Mouse (Mus musculus) ES-E14 (cell line): ENCODE results near the gene Mob2. TPM values are rescaled to one million over a fixed set of nuclear protein-coding genes. Genes with fewer than 3 reads are reported as not detected.
A peak's percentile ranks its signal among the peaks of the same experiment; 100 is the strongest.

Source experiments
- DNase-seq: peaks from one replicate; pipeline ENCODE4 v3.0.0-alpha.2; 2013; ENCODE audit warnings: low read depth, low spot score
- H3K27ac ChIP-seq: 2 replicates; pipeline ENCODE4 v1.5.1; 2012; ENCODE audit warnings: low read depth, mild to moderate bottlenecking, low read length, moderate library complexity, mixed read lengths; ENCODE audit not compliant: poor library complexity, insufficient read depth, severe bottlenecking
- H3K36me3 ChIP-seq: 2 replicates; pipeline ENCODE4 v1.6.1; 2012; ENCODE audit warnings: mild to moderate bottlenecking, low read length, moderate library complexity, mixed read lengths; ENCODE audit not compliant: control insufficient read depth, poor library complexity, insufficient read depth, severe bottlenecking
- H3K4me1 ChIP-seq, 2 experiments: fragments of 150-350 bp in 1 of 2; sonication (generic) in 1 of 2; 2 replicates each; pipeline ENCODE4 v1.6.1; 2012; ENCODE audit warnings: low read length in 2 of 2, mild to moderate bottlenecking in 1 of 2, mixed read lengths in 1 of 2; ENCODE audit not compliant: control insufficient read depth in 2 of 2, insufficient read depth in 2 of 2, poor library complexity in 1 of 2
- H3K4me3 ChIP-seq, 2 experiments: fragments of 150-350 bp in 1 of 2; sonication (generic) in 1 of 2; 2 replicates each; pipeline ENCODE4 v1.5.1; 2012; ENCODE audit warnings: low read length in 2 of 2, low read depth in 1 of 2, mild to moderate bottlenecking in 1 of 2, mixed read lengths in 1 of 2; ENCODE audit not compliant: insufficient read depth in 1 of 2, poor library complexity in 1 of 2, severe bottlenecking in 1 of 2
- H3K9ac ChIP-seq: 2 replicates; pipeline ENCODE4 v1.6.1; 2012; ENCODE audit warnings: low read depth, mild to moderate bottlenecking, low read length, mixed read lengths; ENCODE audit not compliant: poor library complexity, insufficient read depth, severe bottlenecking
- H3K9me3 ChIP-seq: fragments of 150-350 bp; sonication (generic); 2 replicates; pipeline ENCODE4 v1.6.1; 2012; ENCODE audit warnings: low read depth, mild to moderate bottlenecking, low read length; ENCODE audit not compliant: control insufficient read depth, insufficient read depth
- CHD2 ChIP-seq: IDR thresholded peaks from 2 replicates; pipeline ENCODE4 v1.6.1; 2014; ENCODE audit warnings: mild to moderate bottlenecking, low read depth, low read length, inconsistent platforms
- HCFC1 ChIP-seq: IDR thresholded peaks from 2 replicates; pipeline ENCODE4 v1.6.1; 2012; ENCODE audit warnings: low read length, inconsistent platforms, borderline replicate concordance; ENCODE audit not compliant: insufficient read depth
- MAFK ChIP-seq: IDR thresholded peaks from 2 replicates; pipeline ENCODE4 v1.6.1; 2014; ENCODE audit warnings: mild to moderate bottlenecking, low read depth, low read length, inconsistent platforms; ENCODE audit not compliant: insufficient read depth
- ZC3H11A ChIP-seq: IDR thresholded peaks from 2 replicates; pipeline ENCODE4 v1.6.1; 2012; ENCODE audit warnings: low read depth, mild to moderate bottlenecking, inconsistent platforms, low read length, borderline replicate concordance
- ZNF384 ChIP-seq: IDR thresholded peaks from 2 replicates; pipeline ENCODE4 v1.6.1; 2012; ENCODE audit warnings: low read depth, low read length, inconsistent platforms
- in situ Hi-C, 2 experiments: fragments of 600-800 bp; cut with MboI; formaldehyde crosslinking; loops; one replicate each; pipeline ENCODE4 v1.15.1; 2025; ENCODE audit warnings: low sequenced_read_pairs in 2 of 2, inconsistent platforms in 1 of 2; ENCODE audit not compliant: unreplicated experiment in 2 of 2
- total RNA-seq: library from RNA; depleted of rRNA; stranded (reverse); fragments of 300-350 nt; gene quantifications from 2 replicates; pipeline ENCODE4 v1.2.3, GENCODE M21; 2012

Mob2 gene
- total RNA-seq, 1 experiment, result 30.7 TPM

GRCm38 (mm10) chr7:142037553-142038170 lies 23.2 kb downstream of the Mob2 start:
- Histone ChIP-seq H3K36me3 (no peaks in the 10 kb centered on the region), H3K4me1 (peaks cover 0 to 5% of the 10 kb centered on the region in 2 experiments; a peak in 1 of 4 replicates), H3K9ac (no peak overlapping the region), H3K9me3 (no peaks in the 10 kb centered on the region), H3K4me3 (no peak overlapping the region), H3K27ac (no peak overlapping the region)
- in situ Hi-C loops, result no loop called here
- TF ChIP-seq MAFK (no peak), CHD2 (no peak), ZC3H11A (0 out of 2 replicates have a peak, but pooled peaks have one; percentile 55)
- peak; percentile 49 for DNase-seq

- H3K36me3 ChIP-seq, result no peaks in the 10 kb centered on the region
- no peaks in the 10 kb centered on the region for H3K9me3 ChIP-seq
- DNase-seq, result no peak
- TF ChIP-seq ZNF384 (no peak), CHD2 (no peak), MAFK (no peak), ZC3H11A (no peak), HCFC1 (no peak)
- H3K4me3 ChIP-seq, result no peak overlapping the region
- H3K9ac ChIP-seq, result no peak overlapping the region
- in situ Hi-C loops, result no loop called here
- peaks cover 0 to 5% of the 10 kb centered on the region in 2 experiments; a peak in 1 of 4 replicates for H3K4me1 ChIP-seq
- no peak overlapping the region for H3K27ac ChIP-seq
These were observed 25.6 kb downstream of the Mob2 start for GRCm38 (mm10) chr7:142035048-142035811.

- Histone ChIP-seq H3K27ac (no peak overlapping the region), H3K4me3 (no peak overlapping the region), H3K9ac (no peak overlapping the region), H3K36me3 (no peaks in the 10 kb centered on the region), H3K9me3 (no peaks in the 10 kb centered on the region), H3K4me1 (peaks cover 0 to 5% of the 10 kb centered on the region in 2 experiments; a peak in 1 of 4 replicates)
- in situ Hi-C loops, result no loop called here
- DNase-seq, result no peak
- TF ChIP-seq ZC3H11A (no peak), CHD2 (no peak), ZNF384 (no peak), MAFK (no peak), HCFC1 (no peak)
These were observed 26.7 kb downstream of the Mob2 start for GRCm38 (mm10) chr7:142034198-142034597.

GRCm38 (mm10) chr7:142030073-142030472 lies 30.8 kb downstream of the Mob2 start:
- no peak overlapping the region for H3K27ac ChIP-seq
- in situ Hi-C loops, result no loop called here
- TF ChIP-seq MAFK, result no peak
- no peak for TF ChIP-seq HCFC1
- H3K9me3 ChIP-seq, result no peaks in the 10 kb centered on the region
- H3K9ac ChIP-seq, result no peak overlapping the region
- peaks cover 0 to 9% of the 10 kb centered on the region in 2 experiments; a peak in 2 of 4 replicates for H3K4me1 ChIP-seq
- no peak for DNase-seq
- H3K36me3 ChIP-seq, result no peaks in the 10 kb centered on the region
- H3K4me3 ChIP-seq, result no peak overlapping the region
